Mouse (Mus musculus) kidney, postnatal 0 days (tissue): Measurements from ENCODE around the gene Cpne4. TPM values are rescaled to one million over a fixed set of nuclear protein-coding genes. Genes with fewer than 3 reads are reported as not detected.

Experiments
- ATAC-seq: fragments of 200-750 bp; cut with Nextera tagmentation; replicated peaks from 2 replicates; pipeline ENCODE4 v1.8.0; 2017; ENCODE audit warnings: low read depth, moderate number of reproducible peaks, moderate TSS enrichment, moderate library complexity; ENCODE audit not compliant: low FRiP score
- DNase-seq: peaks from one replicate; pipeline ENCODE4 v3.0.0-alpha.2; 2016; ENCODE audit warnings: low spot score
- H3K27ac ChIP-seq: fragments of 300-500 bp; sonication (generic); 2 replicates; pipeline ENCODE4 v1.5.1; 2014; ENCODE audit warnings: mild to moderate bottlenecking
- H3K27me3 ChIP-seq: fragments of 300-500 bp; sonication (generic); 2 replicates; pipeline ENCODE4 v1.6.1; 2014; ENCODE audit warnings: low read length, mixed read lengths; ENCODE audit not compliant: insufficient read depth
- H3K36me3 ChIP-seq: fragments of 300-500 bp; sonication (generic); 2 replicates; pipeline ENCODE4 v1.6.1; 2014; ENCODE audit warnings: low read length, mixed read lengths; ENCODE audit not compliant: insufficient read depth
- H3K4me1 ChIP-seq: fragments of 300-500 bp; sonication (generic); replicated peaks from 2 replicates; pipeline ENCODE4 v1.6.1; 2014; ENCODE audit warnings: antibody characterized with exemption, low read length, mixed read lengths; ENCODE audit not compliant: insufficient read depth
- H3K4me2 ChIP-seq: fragments of 300-500 bp; sonication (generic); 2 replicates; pipeline ENCODE4 v1.6.1; 2014; ENCODE audit warnings: mild to moderate bottlenecking, low read length, moderate library complexity, mixed read lengths
- H3K4me3 ChIP-seq: fragments of 300-500 bp; sonication (generic); replicated peaks from 2 replicates; pipeline ENCODE4 v1.5.1; 2014; ENCODE audit warnings: low read depth, low read length
- H3K9ac ChIP-seq: fragments of 300-500 bp; sonication (generic); 2 replicates; pipeline ENCODE4 v1.6.1; 2014; ENCODE audit warnings: low read depth, low read length
- H3K9me3 ChIP-seq: fragments of 300-500 bp; sonication (generic); replicated peaks from 2 replicates; pipeline ENCODE4 v1.6.1; 2016; ENCODE audit warnings: low read length, inconsistent platforms, mixed read lengths
- CTCF ChIP-seq: IDR thresholded peaks from 2 replicates; pipeline ENCODE4 v1.5.1; 2016; ENCODE audit warnings: antibody characterized with exemption, low read depth, mild to moderate bottlenecking, moderate library complexity
- WGBS: fragments of 180-500 bp; shearing (Covaris S2); extraction: QIAGEN DNeasy Blood & Tissue Kit; methylation state at CpG from one replicate; pipeline ENCODE4 v1.1.7; 2014; 5-methylcytosine and 5-hydroxymethylcytosine counted together
- microRNA-seq: library from miRNA; unstranded; fragments of <30 nt; microRNA quantifications from one replicate; pipeline ENCODE4, GENCODE M21; 2016
- polyA plus RNA-seq: library from polyadenylated mRNA; unstranded; fragments of >200 nt; fragmentation: Nextera tagmentation; extraction: Ambion mirVana; gene quantifications from 2 replicates; pipeline ENCODE4 v1.2.1, GENCODE M21; 2015

Gene Cpne4
- polyA plus RNA-seq, 1 experiment from 2014 or later, result 0.21 TPM

DNA sequence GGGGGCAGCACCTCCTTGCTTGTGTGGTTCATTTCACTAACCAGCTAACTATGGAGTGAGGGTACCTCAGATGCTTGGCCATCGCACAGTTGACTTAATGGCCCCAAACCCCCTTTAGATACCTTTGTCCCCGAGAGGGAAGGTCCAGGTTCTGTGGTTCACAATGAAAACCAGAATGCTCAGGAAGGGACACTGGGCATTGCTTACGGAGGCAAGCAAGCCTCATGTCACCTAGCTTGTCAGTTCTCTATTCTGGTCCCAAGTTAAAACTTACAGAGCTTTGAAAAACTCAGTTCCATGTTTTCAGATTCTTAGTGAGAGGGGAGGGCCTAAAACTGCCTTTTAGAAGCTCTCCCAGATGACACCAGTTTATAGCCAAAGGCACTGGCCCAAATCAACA, 533.2 kb downstream of the Cpne4 start:
- Histone ChIP-seq H3K4me1 (no peaks in the 10 kb centered on the region), H3K4me3 (no peak overlapping the region), H3K27me3 (no peaks in the 10 kb centered on the region), H3K27ac (no peak overlapping the region), H3K4me2 (no peak overlapping the region), H3K9ac (no peak overlapping the region), H3K36me3 (peaks cover 17% of the 10 kb centered on the region; the same call in 1 of the 2 replicates), H3K9me3 (no peaks in the 10 kb centered on the region)
- no peak for DNase-seq
- TF ChIP-seq CTCF, result no peak
- WGBS, result 94% methylated on average over 3 of the region's 3 CpGs
- ATAC-seq, result no peak

Small RNA genes lying within 50 kb of the gene (microRNA-seq; reads per million reads assigned to microRNA genes)
- not detected for gene Gm23391

Other genes starting within 250 kb of the Cpne4 start
- 1.5 and 2.0 TPM in 2 replicates for gene Acpp, start 209.5 kb upstream of the Cpne4 start, polyA plus RNA-seq